Mouse (Mus musculus): ENCODE results near the gene Vars2.

DNA sequence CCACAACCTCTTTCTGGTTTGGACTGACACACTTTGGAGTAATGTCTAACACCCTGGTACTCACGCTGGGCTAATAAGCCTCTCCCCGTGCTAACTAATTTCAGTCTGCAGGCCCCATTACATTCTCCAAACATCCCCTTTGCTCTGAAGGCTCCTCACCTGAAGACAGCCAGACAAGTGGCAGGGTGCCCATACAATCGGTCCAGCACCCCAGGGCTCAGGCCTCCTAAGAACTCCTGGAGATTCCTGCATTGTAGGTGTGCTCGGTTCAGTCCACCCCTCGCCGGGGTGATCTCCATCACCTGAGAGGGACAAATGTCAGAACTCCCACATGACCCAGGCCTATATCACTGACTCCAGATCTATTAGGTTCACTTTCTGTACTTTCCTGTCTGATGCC, 5.1 kb upstream of the Vars2 start:
- no peak for TF ChIP-seq CTCF (IDR thresholded peaks at IDR 0.05; ENCODE audit: insufficient read depth, low read length)
- no peak for TF ChIP-seq POLR2A (IDR thresholded peaks at IDR 0.05; ENCODE audit: borderline replicate concordance, extremely low read depth, low read depth, low read length)

Measured in lung, adult 2 months (tissue).